Mouse (Mus musculus) liver, embryonic 11.5 days (tissue): Measurements from ENCODE around the gene Hist1h2bf. TPM values are rescaled to one million over a fixed set of nuclear protein-coding genes. Genes with fewer than 3 reads are reported as not detected.

Experiments
- ATAC-seq: fragments of 200-750 bp; cut with Nextera tagmentation; replicated peaks from 2 replicates; pipeline ENCODE4 v1.8.0; 2017; ENCODE audit warnings: moderate number of reproducible peaks, mild to moderate bottlenecking, moderate TSS enrichment, moderate library complexity; ENCODE audit not compliant: low FRiP score
- DNase-seq: peaks from one replicate; pipeline ENCODE4 v3.0.0-alpha.2; 2017; ENCODE audit warnings: low spot score
- H3K27ac ChIP-seq: fragments of 300-500 bp; sonication (generic); 2 replicates; pipeline ENCODE4 v1.5.1; 2014; ENCODE audit warnings: mild to moderate bottlenecking, low read depth, low read length, control low read depth
- H3K27me3 ChIP-seq: fragments of 300-500 bp; sonication (generic); replicated peaks from 2 replicates; pipeline ENCODE4 v1.6.1; 2014; ENCODE audit warnings: low read length, mixed read lengths; ENCODE audit not compliant: control insufficient read depth, insufficient read depth
- H3K36me3 ChIP-seq: fragments of 300-500 bp; sonication (generic); 2 replicates; pipeline ENCODE4 v1.6.1; 2014; ENCODE audit warnings: mild to moderate bottlenecking, low read length, moderate library complexity, mixed read lengths; ENCODE audit not compliant: control insufficient read depth, insufficient read depth
- H3K4me1 ChIP-seq: fragments of 300-500 bp; sonication (generic); replicated peaks from 2 replicates; pipeline ENCODE4 v1.6.1; 2014; ENCODE audit warnings: low read length, mixed read lengths; ENCODE audit not compliant: control insufficient read depth, insufficient read depth
- H3K4me2 ChIP-seq: fragments of 300-500 bp; sonication (generic); 2 replicates; pipeline ENCODE4 v1.6.1; 2014; ENCODE audit warnings: mild to moderate bottlenecking, control low read depth, moderate library complexity
- H3K4me3 ChIP-seq: fragments of 300-500 bp; sonication (generic); 2 replicates; pipeline ENCODE4 v1.5.1; 2014; ENCODE audit warnings: low read depth, low read length, control low read depth
- H3K9ac ChIP-seq: fragments of 300-500 bp; sonication (generic); 2 replicates; pipeline ENCODE4 v1.6.1; 2014; ENCODE audit warnings: low read depth, low read length, control low read depth
- H3K9me3 ChIP-seq: fragments of 300-500 bp; sonication (generic); 2 replicates; pipeline ENCODE4 v1.6.1; 2016; ENCODE audit warnings: low read length, inconsistent platforms, mixed read lengths; ENCODE audit not compliant: control insufficient read depth
- WGBS: fragments of 180-500 bp; shearing (Covaris S2); extraction: QIAGEN DNeasy Blood & Tissue Kit; methylation state at CpG from one replicate; pipeline ENCODE4 v1.1.7; 2014; 5-methylcytosine and 5-hydroxymethylcytosine counted together
- polyA plus RNA-seq: library from polyadenylated mRNA; unstranded; fragments of >200 nt; fragmentation: Nextera tagmentation; extraction: Ambion mirVana; gene quantifications from 2 replicates; pipeline ENCODE4 v1.2.1, GENCODE M21; 2014

Gene Hist1h2bf
- polyA plus RNA-seq, 1 experiment from 2014 or later = 1.8 TPM

DNA sequence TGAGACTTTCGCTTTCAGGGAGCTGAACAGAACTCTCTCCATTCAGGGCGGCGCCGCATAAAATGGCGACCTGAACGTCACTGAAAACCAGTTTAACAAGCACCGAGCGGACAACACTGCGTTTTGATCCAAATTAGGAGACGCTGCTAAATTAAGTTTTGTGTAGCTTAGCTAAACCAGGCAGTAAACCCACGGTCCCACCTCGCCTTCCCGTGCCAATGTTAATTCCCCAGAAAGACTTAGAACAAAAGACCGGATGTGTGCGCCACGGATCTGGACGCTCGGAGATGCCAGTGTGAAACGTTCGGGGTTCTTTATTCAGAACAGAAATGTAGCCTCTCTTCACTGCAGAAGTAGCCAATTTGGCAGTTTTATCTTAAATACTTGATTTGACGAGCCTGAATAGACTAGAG lies 11.0 kb upstream of the Hist1h2bf start:
- H3K4me2 ChIP-seq = peak overlapping the region; percentile 87
- H3K27ac ChIP-seq = peak overlapping the region; percentile 100
- DNase-seq = peak; percentile 80
- H3K36me3 ChIP-seq = no peaks in the 10 kb centered on the region
- no peaks in the 10 kb centered on the region for H3K9me3 ChIP-seq
- WGBS = under 1% methylated on average over 21 of the region's 21 CpGs
- H3K9ac ChIP-seq = peak overlapping the region; percentile 69
- no peaks in the 10 kb centered on the region for H3K27me3 ChIP-seq
- peaks cover 31% of the 10 kb centered on the region for H3K4me1 ChIP-seq
- ATAC-seq = peak; percentile 7; the same call in 1 of the 2 replicates
- H3K4me3 ChIP-seq = peak overlapping the region; percentile 52

DNA sequence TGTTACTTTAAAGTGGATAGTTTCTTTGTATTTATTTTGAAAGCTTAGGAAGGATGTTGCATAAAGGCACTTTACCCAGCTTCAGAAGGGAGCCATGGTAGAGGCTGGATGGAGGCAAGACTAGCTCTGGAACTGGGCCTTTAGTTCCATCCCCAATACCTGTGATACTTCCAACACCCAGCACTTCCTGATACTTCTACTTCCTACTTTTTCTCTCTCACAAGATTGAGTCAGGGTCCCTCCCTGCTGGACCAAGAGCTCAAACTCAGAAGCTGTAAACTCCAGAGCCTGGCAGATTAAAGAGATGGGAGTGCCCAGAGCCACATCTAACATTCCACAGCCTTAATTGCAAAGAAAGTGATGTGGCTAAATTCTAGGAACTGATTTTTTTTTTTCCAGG lies 10.3 kb upstream of the Hist1h2bf start:
- Histone ChIP-seq H3K9ac (peak overlapping the region; percentile 69), H3K4me3 (peak overlapping the region; percentile 52), H3K27me3 (no peaks in the 10 kb centered on the region), H3K36me3 (no peaks in the 10 kb centered on the region), H3K9me3 (no peaks in the 10 kb centered on the region), H3K4me1 (peaks cover 31% of the 10 kb centered on the region), H3K4me2 (peak overlapping the region; percentile 87), H3K27ac (peak overlapping the region; percentile 100)
- no peak for DNase-seq
- ATAC-seq = no peak

DNA sequence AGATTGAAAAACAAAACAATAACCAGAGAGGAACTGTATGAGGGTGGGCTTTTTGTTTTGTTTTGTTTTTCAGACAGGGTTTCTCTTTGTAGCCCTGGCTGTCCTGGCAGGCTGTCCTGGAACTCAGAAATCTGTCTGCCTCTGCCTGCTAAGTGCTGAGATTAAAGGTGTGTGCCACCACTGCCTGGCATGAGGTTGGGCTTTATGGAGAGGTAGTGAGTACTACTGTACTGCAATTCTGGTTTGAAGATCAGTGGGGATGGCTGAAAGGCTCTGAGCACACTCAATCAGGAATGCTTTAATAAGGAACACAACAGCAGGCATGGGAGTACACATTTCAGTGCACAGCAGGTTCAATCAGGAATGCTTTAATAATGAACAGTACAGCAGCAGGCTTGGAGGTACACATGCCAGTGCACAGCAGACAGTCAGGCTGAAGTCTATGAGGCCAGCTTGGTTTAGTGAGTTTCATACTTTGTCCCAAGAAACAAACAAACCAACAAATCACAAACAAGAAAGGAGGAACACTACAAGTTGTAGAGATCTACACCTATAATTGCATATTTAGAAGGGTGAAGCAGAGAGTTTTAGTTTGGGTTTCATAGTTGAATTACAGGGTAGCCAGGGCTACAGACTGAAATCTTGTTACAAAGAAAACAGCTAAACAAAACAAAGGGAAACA lies 9.5 kb upstream of the Hist1h2bf start:
- H3K9ac ChIP-seq = peak overlapping the region; percentile 49
- H3K36me3 ChIP-seq = no peaks in the 10 kb centered on the region
- H3K4me3 ChIP-seq = no peak overlapping the region; the same call in 1 of the 2 replicates
- peak overlapping the region; percentile 100 for H3K27ac ChIP-seq
- peaks cover 31% of the 10 kb centered on the region for H3K4me1 ChIP-seq
- DNase-seq = no peak
- no peaks in the 10 kb centered on the region for H3K27me3 ChIP-seq
- ATAC-seq = no peak
- peak overlapping the region; percentile 77 for H3K4me2 ChIP-seq
- no peaks in the 10 kb centered on the region for H3K9me3 ChIP-seq

DNA sequence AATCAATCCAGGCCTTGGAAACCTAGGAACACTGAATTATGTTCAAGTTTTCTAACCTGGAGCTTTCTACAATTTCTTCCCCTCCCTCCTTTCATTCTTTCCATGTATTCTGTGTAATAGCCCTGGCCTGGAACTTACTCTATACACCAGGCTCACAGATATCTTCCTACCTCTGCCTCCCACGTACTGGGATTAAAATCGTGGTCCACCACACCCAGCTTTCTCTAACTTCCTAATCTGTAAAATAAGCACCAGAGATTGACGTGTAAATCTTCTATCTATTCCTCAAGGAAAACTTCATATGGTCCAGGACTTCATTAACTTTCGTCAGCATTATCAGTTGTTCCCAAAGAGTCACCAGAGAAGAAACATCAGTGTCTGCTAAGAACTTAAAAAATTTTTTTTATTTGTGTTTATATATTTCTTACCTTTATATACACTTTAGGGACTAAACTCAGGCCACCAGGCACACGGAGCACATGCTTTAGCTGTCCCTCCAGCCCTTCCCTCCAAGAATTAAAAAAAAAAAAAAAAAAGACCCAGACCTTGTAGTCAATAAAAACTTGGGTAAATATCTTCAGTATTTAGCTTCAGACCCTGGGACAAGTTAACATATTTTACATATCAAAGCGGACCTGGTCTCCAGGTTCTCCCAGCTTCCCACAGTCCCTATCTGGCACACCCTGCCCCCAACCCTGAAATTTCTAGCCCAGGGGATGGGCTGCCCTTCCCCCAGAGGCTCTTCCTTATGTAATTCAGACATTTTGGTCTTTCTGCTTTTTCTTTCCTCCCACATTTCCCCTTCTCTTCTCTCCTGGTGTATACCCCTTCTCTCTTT lies 8.4 kb upstream of the Hist1h2bf start:
- H3K4me2 ChIP-seq = peak overlapping the region; percentile 77
- H3K4me3 ChIP-seq = peak overlapping the region; percentile 50
- peak overlapping the region; percentile 77 for H3K9ac ChIP-seq
- ATAC-seq = peak; percentile 3
- 6% methylated on average over 6 of the region's 6 CpGs for WGBS
- H3K9me3 ChIP-seq = no peaks in the 10 kb centered on the region
- no peak for DNase-seq
- no peaks in the 10 kb centered on the region for H3K36me3 ChIP-seq
- peak overlapping the region; percentile 100 for H3K27ac ChIP-seq
- peaks cover 31% of the 10 kb centered on the region for H3K4me1 ChIP-seq
- H3K27me3 ChIP-seq = no peaks in the 10 kb centered on the region

DNA sequence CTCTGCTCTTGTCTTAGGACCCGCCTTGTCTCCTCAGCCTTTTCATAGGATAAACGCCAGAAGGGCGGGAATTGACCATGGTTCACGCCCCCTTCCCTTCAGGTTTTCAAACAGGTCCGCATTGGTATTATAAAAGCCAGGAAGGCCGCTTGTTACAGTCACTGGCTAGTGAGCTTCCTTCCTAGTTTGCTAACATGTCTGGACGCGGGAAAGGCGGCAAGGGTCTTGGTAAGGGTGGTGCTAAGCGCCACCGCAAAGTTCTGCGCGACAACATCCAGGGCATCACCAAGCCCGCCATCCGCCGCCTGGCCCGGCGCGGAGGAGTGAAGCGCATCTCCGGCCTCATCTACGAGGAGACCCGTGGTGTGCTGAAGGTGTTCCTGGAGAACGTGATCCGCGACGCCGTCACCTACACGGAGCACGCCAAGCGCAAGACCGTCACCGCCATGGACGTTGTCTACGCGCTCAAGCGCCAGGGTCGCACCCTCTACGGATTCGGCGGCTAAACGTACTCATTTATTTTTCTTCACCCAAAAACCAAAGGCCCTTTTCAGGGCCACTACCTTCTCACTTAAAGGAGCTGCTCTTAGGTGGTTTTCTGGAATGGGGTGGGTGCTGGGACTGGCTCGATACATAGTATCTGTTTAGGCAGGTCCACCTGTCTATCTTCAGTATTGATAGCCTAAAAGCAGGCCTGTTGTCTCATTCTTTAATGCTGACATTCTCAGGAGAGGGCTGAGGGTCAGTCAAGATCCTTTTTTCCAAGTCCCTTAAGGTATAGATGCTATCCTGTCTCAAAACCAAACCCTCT lies 7.6 kb upstream of the Hist1h2bf start, which contains the start of gene Hist1h4d:
TSS of gene Hist1h4d (plus strand) at position 191 of the 811 bp plus-strand sequence.
- Histone ChIP-seq H3K27ac (peak within 1 kb of the TSS; percentile 100), H3K27me3 (no peaks in the 10 kb centered on the region), H3K9ac (peak within 1 kb of the TSS; percentile 77), H3K9me3 (no peaks in the 10 kb centered on the region), H3K4me1 (peaks cover 33% of the 10 kb centered on the region), H3K36me3 (no peaks in the 10 kb centered on the region), H3K4me3 (peak within 1 kb of the TSS; percentile 50), H3K4me2 (peak within 1 kb of the TSS; percentile 77)
- ATAC-seq (peak; percentile 85), DNase-seq (peak; percentile 97)
- under 1% methylated on average over 43 of the region's 43 CpGs for WGBS

DNA sequence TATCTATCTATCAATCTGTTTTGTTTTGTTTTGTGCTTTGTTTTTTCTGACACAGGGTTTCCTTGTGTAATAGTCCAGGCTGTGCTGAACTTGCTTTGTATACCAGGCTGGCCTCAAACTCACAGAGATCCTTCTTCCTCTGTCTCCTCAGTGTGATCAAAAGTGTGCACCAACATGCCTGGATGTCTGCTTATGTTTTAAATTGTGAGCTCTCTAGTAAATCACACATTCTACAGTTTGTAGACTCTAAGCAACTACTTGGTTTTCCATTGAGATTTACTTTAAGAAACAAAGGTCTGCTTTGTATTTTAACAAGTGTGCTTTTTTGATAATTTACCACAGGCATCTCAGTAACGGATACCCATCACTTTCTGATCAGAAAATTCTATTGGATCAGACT lies 3.8 kb upstream of the Hist1h2bf start:
- H3K4me3 ChIP-seq = no peak overlapping the region
- no peaks in the 10 kb centered on the region for H3K9me3 ChIP-seq
- H3K27ac ChIP-seq = no peak overlapping the region
- H3K9ac ChIP-seq = no peak overlapping the region
- peaks cover 20% of the 10 kb centered on the region for H3K4me1 ChIP-seq
- DNase-seq (no peak), ATAC-seq (no peak)
- no peaks in the 10 kb centered on the region for H3K27me3 ChIP-seq
- no peak overlapping the region for H3K4me2 ChIP-seq
- WGBS = 95% methylated on average over 1 of the region's 1 CpGs
- H3K36me3 ChIP-seq = no peaks in the 10 kb centered on the region

DNA sequence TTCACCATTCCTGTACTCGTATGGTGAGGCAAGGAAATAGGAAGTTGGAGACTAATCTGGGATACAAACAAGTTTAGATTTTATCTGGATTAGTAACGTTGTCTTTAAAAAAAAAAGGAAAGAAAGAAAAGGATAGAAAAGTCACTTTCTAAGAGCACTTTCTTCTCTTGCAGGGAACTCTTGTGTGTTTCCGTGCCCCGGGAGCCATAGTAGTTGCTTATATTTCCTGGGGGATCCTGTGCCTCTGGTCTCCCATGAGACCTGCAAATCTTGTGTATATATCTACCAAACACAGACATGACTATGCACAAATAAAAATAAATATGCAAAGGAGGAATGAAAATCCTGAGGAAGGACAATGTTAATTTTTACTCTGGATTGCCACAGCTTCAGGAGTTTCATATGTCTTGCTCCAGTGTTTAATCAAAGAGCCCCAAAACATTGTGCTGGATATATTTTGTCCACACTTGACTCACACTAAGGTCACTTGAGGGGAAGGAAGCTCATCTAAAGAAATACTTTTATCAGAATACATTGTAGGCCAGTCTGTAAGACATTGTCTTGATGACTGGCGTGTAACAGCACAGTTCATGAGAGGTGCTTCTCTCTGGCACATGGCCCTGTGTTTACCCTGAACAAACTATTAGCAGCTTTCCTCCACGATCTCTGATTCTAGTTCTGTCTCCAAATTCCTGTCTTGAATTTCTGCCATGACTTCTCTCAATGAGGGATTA lies 3.1 kb upstream of the Hist1h2bf start:
- Histone ChIP-seq H3K36me3 (no peaks in the 10 kb centered on the region), H3K4me1 (peaks cover 14% of the 10 kb centered on the region), H3K9me3 (no peaks in the 10 kb centered on the region), H3K9ac (peak overlapping the region; percentile 89), H3K4me3 (peak overlapping the region; percentile 53), H3K4me2 (peak overlapping the region; percentile 92), H3K27ac (peak overlapping the region; percentile 99), H3K27me3 (no peaks in the 10 kb centered on the region)
- ATAC-seq = no peak
- DNase-seq = no peak
- 43% methylated on average over 6 of the region's 6 CpGs for WGBS

DNA sequence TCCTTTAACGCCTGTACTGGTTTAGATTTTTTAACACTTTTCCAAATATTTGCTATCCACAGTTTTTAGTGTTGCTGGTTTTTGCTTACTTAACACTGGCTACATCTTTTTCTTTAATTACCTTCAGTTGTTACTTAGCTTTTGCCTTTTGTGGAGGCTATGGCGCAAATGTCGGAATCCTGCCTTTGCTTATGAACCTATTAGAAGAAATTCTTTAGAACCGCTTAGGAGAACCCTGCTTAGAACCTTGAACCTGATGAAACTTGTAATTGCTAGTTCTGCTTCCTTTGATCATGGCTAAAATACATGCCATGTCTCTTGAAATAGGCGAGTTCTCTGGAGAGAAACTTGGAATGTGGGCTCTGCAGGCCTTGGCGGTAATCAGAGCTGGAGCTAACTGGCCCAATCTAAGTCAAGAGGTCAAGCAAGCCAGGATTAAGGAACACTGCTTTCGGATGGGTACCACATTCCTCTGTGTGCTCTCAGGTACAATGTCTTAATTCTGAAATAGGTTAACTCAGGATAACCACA lies 2.4 kb upstream of the Hist1h2bf start:
- H3K27ac ChIP-seq = peak overlapping the region; percentile 99
- DNase-seq (peak; percentile 55), ATAC-seq (no peak)
- no peaks in the 10 kb centered on the region for H3K27me3 ChIP-seq
- H3K4me2 ChIP-seq = peak overlapping the region; percentile 92
- H3K4me3 ChIP-seq = peak overlapping the region; percentile 53
- 6% methylated on average over 7 of the region's 7 CpGs for WGBS
- peaks cover 11% of the 10 kb centered on the region for H3K4me1 ChIP-seq
- no peaks in the 10 kb centered on the region for H3K9me3 ChIP-seq
- peak overlapping the region; percentile 89 for H3K9ac ChIP-seq
- no peaks in the 10 kb centered on the region for H3K36me3 ChIP-seq
